Mouse (Mus musculus) yolk sac, embryonic 10.5 days (tissue): ENCODE results near the gene Abcb9.

ENCODE experiments used
- DNase-seq: peaks from one replicate; pipeline ENCODE4 v3.0.0-alpha.2; 2017; ENCODE audit warnings: low spot score

Gene Abcb9

DNA sequence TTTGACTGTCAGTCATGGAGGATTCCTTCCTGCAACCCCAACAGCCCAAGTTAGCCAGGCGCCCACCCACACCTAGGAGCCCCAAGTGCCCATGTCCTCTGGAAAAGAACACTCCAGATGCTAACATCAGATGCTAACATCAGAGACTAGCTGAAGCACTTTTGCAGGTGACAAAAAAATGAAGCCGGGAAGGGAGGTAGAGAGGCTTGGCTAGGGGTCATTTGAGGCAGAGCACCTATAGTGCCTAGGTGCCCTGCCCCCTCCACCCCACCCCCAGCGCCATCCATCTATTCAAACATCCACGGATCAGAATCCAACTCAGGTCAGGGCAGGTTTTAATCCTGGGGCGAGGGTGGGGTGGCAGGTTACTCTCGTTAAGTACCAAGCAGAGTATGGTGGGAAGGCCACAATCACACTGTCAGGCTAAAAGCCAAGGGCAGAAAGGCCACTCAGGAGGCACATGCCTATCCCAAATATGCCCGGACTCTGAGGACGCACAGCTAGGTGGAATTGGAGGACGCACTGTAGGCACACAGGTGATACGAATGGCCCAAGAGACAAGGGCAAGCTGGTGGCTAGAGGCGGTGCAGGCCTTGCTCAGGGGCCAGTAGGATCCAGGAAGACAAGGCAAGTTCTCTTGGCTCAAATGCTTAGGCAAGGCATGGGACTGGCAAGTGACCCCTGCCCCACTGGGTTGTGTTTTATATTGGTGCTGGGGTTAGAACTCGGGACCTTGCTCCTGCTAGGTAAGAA, 1.6 kb downstream of the Abcb9 start:
- no peak for DNase-seq

DNA sequence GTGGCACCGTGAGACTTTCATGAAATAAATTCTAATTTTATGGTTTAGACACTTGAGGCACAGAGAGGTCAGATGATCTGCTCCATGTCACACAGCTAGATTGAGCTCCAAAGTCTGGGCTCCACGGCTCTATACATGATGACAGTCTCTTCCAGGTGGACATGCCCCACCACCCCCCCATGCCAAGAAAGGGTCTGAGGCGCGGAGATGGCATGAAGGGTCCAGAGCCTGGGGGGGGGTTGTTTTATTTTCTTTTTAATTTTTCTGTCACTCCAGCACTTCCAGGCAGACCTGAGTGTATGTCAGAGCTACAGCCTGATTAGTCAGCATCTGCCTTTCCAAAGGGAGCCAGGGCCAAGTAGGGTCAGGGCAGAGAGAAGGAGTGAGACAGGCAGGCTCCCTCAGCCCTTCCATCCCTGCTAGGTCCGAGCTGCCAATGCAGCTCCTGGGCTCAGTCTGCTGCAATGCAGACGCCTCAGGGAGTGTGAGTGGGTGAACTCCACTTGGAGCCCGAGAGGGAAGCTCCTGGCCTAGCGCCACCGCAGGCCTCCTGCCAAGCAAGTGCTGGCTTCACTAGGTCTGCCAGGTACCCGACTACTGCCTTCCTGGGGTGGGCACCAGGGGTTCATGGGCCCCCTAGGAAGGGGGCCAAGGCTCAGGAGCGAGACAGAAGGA, 2.3 kb downstream of the Abcb9 start:
- DNase-seq = no peak

DNA sequence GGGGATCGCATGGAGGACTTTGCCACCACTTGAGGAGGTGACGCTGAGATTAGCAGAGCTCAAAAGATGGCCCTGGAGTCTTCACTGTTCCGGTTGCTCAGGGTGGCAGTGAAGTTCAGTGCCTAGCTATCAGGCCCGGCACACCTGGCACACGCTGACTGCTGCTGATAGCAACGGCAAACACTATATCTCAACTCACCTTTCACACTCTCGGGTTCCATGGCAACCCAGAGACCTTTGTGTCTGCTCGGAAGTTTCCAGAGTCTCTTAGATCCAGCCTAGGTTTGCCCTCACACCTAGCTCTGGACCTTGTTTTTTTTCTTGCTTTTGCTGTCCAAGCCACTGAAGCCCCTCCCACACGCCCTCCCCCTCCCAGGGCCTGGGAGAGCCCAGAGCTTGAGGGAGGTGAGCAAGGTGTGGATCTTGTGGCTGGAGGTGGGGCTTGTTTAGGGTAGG, 3.6 kb downstream of the Abcb9 start:
- DNase-seq = peak; percentile 75

DNA sequence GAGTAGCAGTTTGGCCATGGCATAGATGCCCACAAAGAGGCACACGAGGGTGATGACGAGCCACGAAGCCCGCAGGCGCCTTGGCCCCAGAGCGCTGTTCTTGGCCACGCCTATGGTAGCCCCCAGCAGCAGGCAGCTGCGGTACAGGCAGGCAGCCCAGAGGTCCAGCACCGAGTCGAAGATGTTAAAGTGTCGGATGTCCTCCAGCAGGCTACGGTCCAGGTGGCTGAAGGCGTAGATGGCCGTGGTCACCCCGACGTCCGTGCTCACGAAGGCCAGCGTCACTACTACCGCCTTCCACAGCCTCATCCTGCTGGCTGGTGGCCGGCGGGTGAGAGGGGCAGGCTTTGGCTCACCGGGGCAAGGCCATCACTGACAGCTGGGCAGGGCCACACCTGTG, 5.7 kb downstream of the Abcb9 start:
- DNase-seq = no peak

DNA sequence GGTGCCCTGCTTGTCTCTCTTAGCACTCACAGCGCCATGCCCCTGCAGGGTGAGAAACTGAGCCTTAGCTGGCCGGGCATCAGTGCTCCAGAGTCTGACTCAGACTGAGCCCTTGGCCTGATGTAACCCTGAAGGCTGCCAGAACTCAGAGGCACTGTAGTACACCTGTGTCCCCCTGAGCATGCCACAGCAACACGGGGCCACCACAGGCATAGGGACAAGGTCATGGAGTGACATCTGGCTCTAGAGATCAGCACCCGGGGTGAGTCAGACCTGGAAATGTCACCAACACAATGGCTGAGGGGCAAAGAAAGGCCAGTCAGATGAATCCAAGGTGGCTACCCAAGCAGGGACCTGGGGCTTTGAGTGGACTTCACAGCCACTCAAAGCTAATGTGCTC, 8.7 kb downstream of the Abcb9 start:
- DNase-seq = no peak

DNA sequence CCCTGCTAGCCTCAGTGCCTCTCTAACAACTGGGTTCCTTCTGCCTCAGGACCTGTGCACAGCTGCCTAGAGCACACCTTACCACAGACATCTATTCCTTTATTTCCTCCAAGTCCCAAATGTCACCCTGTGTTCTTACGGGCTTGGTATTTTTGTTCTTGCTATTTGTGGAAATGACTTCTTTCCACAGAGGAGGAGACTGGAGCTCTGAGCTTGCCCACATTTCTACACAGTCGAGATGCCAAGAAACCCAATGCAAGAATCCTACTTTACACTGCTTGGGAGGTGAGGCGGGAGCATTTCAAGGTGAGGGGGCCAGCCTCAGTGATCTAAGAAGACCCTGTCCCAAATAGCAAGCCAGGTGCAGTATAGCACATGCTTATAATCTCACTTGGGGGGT, 10.1 kb downstream of the Abcb9 start:
- no peak for DNase-seq

DNA sequence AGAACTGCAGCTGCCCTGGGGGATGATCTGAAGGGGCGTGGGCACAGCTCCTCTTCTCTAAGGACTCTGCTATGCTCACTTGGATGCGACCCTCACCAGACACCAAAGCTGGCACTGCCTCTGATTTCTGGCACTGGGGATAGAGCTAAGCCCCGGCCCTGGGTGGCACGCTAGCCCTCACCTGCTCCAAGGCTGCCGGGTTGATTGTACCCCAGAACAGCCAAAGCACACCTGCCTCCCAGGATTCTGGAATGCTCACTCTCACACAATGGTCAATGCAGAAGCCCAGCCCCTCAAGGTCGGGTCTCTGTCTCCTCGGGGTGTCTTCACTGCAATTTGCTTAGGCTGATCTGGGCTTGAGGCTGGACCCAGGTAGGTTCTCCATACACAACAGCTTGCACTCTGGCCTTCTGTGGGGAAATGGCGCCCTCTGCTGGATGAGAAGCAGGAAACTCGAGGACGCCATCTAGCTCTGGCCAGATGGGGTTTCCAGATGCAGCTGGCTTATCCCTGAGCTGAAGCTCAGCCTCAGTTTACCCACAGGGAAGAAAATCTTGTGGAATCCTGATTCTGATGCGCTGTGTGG, 10.9 kb downstream of the Abcb9 start:
- DNase-seq = peak; percentile 75

DNA sequence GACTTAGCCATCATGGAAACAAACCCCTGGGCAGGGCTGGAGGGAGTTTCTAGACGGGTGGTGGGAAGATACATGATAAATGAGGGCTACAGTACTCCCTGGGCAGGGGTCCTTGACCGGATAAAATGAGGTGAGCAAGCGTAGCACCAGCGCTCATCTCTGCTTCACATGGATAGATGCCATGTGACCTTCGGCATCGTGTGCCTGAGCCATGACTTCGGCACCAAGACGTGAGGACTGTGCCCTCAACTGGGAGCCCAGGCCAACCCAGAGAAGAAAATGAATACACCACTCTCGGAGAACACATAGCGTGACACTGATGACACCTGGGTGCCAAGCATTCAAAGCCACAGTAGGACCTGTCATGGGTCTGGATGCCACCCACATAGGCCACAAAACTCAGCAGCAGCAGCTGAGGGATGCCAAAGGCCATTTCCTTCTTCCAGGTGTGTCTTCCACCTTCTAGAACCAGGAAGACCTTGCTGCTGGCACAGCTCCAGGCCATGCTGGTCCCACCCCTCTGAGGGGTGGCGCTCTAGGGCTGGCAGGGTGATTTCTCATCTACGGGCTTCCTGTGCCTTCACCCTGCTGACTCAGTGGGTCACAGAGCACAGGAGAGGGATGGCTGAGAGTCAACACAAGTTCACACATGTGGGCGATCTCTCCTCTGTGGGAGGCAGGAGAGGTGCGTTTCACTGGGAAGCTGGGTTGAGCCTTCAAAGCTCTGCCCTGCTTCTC, 11.6 kb downstream of the Abcb9 start:
- DNase-seq = no peak

DNA sequence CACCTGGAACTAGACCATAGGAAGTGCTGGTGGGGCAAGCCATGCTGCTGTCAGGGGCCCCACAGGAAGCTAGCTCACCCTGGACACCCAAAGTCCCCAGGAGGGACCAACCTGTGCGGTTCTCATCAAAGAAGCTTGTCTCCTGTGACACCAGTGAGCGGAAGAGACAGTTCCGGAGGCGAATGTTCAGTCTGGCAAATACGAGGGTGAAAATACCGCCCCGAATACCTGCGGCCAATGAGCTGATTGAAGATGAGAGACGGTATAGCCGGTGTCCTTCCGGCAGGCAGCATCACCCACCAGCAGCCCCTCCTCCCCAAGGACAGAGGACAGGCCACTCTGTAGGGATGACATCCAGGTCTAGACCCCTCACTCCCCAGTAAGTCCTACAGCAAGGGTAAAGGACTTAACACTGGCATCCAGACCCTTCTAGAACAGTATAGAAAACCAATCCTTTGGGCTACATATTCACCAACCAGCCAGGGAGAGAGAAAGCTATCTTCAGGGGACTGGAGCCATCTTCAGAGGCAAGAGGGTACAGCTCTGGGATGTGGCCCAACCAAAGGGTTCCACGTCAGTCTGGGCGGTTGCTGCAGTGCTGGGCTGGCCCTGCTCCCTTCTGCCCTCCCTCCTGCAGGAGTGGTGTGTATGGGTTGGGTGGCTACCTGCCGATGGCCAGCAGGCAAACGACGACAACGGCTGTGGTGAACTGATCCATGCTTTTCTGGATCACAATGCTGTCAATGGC, 12.5 kb downstream of the Abcb9 start:
- DNase-seq = no peak

DNA sequence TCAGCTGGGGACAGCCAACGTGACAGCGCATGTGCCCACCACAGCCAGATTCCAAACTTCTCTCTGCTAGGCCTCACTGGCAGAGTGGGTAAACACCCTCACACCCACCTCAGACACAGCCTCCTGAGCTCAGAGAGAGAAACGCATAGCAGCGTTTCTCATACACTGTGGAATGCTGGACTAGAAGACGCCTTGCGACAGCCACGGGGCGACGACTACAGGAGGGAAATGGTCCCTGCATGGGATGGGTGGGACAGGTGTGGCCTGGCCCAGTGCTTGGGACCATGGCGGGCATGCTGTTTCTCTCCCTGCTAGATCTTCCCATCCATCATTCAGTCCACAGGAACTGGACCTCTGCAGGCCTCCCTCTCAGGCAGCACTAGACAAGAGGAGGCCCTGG, 13.2 kb downstream of the Abcb9 start:
- DNase-seq = no peak

DNA sequence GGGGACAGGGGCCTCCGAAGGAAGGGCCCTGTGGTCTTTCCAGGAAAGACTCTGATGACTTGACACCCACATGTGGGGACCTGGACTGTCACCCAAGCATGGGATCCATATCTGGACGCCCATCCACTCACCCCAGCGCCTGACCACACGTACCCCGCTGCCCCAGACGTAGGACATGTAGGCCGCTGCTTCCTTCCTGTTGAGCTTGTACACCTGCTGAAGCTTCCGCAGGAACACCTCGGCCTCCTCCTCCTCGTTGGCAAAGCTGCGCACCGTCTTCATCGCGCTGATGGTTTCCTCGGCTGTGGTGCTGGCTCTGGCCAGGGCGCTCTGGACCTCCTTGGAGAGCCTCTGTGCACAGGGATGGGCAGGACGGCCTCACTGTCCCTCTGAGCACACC, 15.7 kb downstream of the Abcb9 start:
- DNase-seq = no peak

DNA sequence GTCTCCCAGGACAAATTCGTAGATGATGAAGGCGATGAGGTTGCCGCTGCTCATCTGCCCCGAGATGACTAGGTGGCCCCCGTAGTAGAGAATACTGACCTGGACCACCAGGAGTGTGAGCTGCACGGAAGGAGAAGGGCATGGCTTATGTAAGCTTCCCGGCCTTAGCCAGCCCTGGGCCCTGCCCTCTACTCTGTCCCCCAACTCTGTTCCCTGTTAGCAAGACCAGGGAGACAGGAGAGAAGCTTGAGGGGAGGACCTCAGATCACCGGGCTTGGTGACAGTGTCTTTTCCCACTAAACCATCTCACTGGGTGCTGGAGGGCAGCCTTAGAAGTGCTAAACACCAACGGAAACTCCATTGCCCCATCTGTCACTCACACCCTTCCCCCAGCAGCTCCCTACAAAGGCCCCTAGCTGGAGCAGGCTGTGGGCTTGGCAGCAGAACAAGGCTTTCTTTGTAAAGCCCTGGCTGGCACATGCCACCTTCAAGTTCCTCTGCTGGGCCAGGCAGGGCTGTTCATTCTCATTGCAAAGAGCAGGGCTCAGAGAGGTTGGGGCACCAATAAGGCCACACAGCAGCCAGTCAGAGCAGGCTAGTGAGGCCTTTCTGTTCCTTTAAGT, 16.7 kb downstream of the Abcb9 start:
- DNase-seq = no peak

DNA sequence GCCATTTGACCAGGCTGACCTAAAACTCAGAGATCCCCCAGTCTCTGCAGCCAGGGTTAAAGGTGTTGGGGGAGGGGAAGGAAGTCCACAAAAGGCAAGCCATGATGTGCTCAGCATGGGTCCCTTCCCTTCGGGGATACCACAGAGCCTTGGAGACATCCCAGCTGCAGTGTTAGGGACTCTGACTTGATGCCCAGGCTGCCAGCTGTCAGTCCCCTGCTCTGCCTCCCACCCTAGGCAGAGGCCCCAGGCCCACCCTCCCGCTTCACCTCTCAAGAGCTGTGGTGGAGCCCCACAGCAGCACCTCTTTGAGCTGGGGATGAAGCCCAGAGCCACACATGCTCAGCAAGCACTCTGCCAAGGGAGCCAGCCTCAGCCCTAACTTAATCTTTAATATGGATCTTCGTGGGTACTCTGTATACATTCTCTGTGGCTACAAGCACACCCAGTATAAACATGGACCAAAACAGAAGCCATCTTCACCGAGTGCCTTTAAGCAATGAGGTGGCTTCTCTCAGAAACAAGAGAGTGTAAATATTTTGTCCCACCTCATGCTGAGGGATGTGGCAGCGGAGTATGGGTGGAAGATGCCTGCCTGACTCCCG, 17.6 kb downstream of the Abcb9 start:
- no peak for DNase-seq

DNA sequence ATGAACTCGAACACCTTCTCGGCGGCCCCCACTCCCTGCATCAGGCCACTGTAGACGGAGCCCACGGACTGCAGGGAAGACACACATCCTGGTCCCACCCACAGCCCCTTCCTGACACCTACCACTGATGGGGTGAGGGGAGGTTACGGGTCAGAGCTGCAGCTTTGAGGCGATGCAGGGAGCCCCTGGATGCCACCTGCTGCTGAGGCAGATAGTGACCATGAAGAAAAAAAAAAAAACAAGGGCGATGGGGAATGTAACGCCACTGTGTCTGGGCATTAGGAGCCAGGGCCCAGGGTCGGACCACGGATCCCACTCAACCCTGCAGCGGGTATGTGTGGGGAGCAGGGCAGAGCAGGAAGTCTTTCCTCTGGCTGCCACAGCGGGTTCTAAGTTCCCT, 18.4 kb downstream of the Abcb9 start:
- no peak for DNase-seq

DNA sequence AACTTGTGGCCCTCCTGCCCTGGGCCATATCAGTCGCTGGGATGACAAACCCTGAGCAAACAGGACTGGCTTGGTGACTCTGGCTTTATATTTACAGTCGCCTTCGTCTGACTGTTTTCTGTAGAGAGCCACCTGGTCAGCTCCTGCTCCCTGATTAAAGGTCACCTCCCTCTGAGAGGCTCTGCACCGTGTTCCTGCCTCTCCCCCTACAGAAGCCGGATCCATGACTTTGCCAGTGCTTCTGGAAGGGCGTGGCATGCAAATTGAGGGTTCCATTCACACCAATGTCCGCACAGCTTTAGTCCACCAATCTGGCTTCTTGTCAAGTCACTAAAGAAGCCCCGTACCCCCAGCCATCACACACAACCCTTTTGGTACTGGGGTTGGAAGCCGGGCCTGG, 19.0 kb downstream of the Abcb9 start:
- peak; percentile 76 for DNase-seq

DNA sequence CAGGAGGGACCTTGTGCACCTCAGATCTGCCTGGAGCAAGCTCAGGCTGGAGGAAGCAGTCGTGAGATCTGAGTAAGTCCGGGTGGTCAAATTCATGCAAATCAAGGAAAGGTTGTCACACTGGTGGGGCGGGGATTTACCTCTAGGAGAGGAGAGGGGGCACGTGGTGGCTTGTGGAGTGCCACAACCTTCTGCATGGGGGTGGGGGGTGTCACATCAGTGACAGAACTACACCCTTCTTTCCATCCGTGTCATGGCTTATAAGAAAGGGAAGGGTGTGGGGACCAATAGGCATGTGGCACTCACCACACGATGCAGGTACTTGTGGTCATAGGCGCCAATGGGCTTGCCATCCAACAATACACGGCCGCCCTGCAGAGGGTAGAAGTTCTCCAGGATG, 19.9 kb downstream of the Abcb9 start:
- DNase-seq = no peak

DNA sequence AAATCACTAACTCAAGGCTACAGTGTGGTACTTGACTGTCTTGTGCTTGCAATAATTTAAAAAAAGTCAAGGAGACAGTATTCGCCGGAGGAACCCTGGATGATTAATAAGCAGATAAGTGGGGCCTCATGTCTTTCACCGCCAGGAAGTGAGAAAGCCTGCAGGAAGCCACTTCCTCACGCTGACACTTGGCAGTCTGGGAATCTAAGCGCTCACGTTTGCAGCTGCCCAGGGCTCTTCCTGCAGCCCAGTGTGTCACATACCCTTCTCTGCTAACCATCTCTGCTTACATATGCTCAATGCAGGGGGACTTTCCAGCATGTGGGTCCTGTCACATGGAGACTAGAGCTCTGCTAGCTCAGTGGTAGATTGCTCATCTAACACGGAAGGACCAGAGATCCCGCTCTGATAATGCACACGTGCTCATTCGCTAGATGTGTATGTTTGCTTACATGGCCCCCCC, 20.7 kb downstream of the Abcb9 start:
- DNase-seq = no peak

DNA sequence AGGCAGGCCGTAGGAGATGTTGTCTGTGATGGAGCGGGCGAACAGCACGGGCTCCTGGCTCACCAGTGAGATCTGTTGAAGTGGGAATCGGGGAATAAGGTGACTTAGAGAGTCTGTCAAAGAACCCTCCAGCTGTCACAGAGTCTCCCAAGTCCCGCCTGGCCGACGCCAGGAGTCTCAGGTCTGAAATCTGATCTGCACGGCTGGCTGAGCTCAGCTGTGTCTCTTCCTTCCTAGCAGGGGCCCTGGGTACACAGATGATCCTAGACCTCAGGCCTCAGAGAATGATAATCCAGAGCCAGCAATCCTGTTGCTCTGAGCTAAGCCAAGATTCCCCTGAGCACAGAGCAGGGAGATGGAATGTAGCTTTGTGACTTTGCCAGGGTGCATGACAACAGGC, 21.9 kb downstream of the Abcb9 start:
- no peak for DNase-seq

DNA sequence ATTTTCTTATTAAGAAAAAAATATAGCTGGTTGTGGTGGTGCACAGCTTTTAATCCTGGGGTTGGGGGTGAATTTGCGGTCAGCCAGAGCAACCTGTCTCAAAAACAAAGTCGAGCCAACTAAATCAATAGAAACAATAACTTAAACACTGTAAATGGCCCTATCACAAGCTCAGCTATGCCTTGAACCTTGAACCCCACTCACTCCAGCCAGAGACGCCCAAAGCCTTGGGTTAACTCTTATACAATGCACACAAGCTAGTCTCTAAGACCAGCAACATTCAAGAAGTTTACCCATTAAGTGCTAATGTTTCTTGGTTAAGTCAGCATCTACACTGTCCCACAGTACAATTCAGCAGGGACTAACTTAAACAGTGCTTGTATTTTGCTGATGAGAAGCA, 25.9 kb downstream of the Abcb9 start:
- no peak for DNase-seq

DNA sequence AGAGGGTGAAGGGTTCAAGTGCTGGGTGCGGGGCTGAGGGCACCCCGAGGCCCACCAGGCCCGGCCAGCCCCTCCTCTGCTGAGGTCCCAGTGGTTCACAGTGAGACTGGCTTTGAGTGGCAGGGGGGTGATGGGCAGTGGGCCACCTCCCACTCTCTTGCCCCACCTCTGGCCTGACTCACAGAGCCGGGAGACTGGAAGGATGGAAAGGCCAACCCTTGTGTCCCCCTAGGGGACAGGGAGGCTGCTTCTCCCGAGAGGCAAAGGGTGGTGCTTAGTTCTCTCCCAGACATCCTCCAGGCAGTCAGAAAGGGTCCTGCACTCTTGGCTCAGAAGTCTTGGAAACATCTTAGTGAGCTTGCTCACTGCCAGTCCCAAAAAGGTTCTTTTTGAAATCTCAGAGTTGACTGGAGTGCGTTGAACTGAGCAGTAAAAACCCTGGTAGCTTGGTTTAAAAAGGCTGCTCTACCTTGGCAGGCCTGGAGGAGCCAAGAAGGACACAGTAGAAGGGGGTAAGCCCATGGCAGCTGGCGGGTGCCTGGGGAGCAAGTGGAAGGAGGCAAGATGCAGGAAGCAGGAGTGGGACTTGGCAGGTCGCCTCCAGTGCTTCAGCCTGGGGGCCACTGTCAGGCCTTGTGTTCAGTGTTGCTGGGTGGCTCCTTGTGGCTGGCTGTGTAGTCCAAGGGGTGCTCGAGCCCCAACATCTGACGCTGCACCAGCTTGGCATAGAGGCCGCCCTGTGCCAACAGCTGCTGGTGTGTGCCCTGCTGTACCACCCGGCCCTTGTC, 33.4 kb downstream of the Abcb9 start:
- no peak for DNase-seq
